Mouse (Mus musculus) spleen, postnatal 4 days (tissue): Measurements from ENCODE around the gene Mcpt9.
"Not testable (repeated sequence)": the region's sequence is repeated elsewhere in the genome, so short reads cannot be mapped to it uniquely, and the experiment has no call there.

Experiments
- DNase-seq, 2 experiments: peaks; one replicate each; pipeline ENCODE4 v3.0.0; 2022; ENCODE audit warnings: low spot score in 2 of 2

Gene Mcpt9

DNA sequence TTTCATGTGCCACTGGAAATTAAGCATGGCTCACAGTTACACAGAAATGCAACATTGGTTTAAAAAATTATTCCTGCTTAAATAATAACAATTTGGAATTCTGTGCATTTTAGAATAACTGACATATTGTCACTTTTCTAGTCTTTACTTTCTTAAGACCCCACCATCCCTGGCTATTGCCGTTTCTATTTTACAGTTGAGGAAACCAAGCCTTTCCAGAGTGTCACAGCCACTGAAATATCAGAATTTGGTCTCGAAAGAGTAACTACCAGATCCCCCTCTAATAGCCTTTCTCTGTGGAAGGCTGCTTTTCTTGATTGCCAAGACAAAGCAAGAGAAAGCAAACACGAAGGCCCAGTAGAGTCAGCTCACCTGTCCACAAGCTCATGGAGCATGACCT, at the start of gene Mcpt9:
TSS of gene Mcpt9 (minus strand) at position 101 of the 400 bp plus-strand sequence.
- not testable (repeated sequence) for DNase-seq

DNA sequence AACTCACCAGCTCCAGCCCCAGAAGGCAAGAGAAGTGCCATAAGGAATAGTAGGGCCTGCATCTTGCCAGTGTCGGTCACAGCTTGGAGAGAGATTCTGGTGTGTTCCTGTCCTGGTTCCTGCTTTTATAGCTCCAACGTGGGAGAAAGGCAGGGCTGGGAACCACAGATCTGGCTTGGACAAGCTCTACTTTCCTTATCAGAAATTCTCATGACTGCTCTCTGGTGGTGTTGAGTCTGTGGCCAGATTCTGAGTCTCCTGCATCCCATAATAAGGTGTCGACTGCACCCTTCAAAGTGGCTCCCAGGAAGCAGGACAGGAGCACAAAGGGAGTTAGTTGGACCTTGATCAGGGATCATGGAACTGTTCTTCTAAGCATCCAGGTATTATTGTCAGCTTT, 31.9 kb upstream of the Mcpt9 start, which contains the start of gene Mcpt4:
TSS of gene Mcpt4 (minus strand) at position 101 of the 400 bp plus-strand sequence.
- not testable (repeated sequence) for DNase-seq

DNA sequence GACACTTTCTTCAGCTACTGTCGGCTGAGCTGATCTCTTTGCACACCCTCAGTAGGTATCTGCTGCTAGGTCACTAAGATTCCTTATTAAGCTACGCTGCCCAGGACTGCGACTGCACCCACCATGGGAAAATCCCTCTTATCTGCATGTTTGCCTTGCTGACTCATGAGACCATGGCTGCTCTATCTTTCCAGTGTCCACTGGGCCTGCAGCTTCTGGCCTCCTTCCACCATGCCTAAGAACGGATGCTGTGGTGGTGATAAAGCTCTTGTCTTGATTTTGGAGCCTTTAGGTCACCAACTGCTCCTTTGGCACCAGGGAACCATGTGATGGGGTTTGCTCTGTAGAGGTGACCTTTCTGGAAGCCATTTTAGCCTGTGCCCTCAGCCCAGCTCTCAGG, 27.4 kb upstream of the Mcpt9 start:
- DNase-seq = no peak

DNA sequence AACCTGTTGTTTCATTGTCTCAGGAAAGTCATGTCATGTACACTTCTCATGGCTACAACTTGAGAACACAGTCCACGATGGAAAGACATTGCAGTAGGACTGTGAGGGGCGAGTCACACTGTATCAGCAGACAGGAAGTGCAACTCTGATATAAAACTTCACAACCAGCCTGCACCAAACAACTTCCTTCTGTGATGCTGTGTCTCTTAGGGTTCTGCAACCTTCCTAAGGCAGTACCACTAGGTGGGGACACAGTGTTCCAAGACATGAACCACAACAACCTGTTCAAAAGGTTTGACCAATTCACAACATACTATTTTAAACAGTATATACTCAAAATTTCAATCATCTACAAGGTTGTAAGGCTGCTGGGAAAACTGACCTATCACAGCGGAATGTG, 25.1 kb upstream of the Mcpt9 start:
- no peak for DNase-seq

DNA sequence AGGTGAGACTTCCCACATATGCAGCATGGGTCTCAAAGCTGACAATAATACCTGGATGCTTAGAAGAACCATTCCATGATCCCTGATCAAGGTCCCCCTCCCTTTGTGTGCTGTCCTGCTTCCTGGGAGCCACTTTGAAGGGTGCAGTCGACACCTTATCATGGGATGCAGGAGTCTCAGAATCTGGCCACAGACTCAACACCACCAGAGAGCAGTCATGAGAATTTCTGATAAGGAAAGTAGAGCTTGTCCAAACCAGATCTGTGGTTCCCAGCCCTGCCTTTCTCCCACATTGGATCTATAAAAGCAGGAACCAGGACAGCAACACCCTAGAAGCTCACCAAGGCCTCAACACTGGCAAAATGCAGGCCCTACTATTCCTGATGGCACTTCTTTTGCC, 11.5 kb upstream of the Mcpt9 start, which contains the start of gene Mcpt2:
TSS of gene Mcpt2 (plus strand) at position 250 of the 400 bp plus-strand sequence.
- peak in 1 of 2 experiments; percentile 34 for DNase-seq

DNA sequence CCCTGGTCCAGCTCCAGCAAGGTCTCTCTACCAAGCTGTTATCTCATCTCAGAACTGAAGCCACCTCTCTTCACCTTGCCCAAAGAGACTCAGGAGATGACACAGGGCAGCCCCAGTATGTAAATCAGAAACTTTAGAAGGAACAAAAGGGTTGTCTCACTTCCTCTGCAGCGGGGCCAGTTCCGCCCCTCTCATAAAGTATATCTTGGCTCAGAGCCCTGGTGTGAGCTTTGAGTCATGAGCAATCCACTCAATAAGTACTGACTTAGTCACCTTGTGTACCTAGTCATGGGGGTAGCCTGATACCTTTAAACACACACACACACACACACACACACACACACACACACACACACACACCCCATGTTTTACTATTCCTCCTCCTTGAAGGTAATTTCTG, 4.1 kb upstream of the Mcpt9 start:
- DNase-seq = no peak

DNA sequence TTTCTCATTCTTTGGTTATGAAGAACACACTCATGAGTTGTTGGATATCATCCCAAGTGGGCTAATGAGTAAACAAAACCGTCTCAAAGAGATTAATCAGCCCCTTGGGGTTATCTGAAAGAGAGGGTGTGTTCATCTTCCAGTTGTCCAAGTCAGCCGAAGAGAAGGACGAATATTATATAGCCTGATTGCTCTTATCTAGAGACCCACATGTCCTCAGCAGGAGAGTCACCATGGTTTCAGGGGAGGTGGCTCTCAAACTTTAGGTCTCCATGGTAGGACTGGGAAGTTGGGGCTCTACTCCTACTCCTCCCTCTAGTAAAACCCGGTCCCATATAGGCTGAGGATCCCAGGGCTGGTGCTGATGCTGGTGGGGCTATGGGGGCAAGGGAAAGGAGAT, 9.0 kb downstream of the Mcpt9 start:
- DNase-seq = peak in 1 of 2 experiments; percentile 47

DNA sequence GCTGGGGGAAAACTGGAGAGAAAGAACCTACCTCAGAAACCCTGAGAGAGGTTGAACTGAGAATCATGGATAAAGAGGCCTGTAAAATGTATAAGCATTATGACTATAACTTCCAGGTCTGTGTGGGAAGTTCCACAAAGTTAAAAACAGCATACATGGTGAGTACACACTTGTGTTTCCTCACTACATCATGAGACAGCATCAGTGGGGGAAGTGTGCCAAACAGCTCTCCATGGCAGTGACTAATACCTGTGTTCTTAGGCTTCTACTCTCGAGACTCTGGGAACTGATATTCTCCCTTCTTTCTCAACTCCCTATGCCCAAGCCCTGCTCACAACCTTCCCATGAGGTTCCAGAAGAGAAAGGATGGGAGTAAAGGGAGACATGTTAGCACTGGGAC, 10.8 kb downstream of the Mcpt9 start:
- no peak for DNase-seq

DNA sequence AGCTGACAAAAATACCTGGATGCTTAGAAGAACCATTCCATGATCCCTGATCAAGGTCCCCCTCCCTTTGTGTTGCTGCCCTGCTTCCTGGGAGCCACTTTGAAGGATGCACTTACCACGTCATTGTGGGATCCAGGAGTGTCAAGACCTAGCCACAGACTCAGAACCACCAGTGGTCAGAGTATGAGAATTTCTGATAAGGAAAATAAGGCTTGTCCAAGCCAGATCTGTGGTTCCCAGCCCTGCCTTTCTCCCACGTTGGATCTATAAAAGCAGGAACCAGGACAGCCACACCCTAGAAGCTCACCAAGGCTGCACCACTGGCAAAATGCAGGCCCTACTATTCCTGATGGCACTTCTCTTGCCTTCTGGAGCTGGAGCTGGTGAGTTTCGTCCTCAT, 12.6 kb downstream of the Mcpt9 start, which contains the start of gene Mcpt1:
TSS of gene Mcpt1 (plus strand) at position 301 of the 400 bp plus-strand sequence.
- DNase-seq = not testable (repeated sequence)

DNA sequence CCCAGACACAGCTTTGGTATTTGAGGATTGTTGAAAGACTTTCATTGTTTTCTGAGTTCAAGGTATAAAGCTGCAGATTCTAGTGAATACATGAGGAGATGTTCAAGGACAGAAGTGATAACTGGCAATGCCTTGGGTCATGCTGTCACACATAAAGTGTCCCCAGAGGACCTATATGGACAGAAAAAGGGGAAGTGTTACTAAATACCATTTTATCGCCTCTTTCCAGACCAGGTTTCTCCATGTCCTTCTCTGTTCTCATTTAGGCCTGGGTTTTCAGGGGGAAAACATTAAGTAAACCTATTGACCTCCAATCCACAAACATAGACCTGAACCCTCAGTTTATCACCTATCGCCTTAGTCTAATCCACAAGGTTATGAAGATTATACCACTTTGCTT, 16.4 kb downstream of the Mcpt9 start:
- DNase-seq = no peak

DNA sequence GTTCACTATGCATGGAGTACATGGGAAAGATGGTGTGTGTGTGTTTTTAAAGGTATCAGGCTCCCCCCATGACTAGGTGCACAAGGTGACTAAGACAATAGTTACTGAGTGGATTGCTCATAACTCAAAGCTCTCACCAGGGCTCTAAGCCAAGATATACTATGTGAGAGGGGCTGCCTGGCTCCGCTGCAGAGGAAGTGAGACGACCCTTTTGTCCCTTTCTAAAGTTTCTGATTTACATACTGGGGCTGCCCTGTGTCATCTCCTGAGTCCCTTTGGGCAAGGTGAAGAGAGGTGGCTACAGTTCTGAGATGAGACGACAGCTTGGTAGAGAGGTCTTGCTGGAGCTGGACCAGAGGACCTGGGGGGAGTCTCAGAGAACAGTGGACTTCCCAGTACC, 17.1 kb downstream of the Mcpt9 start:
- no peak for DNase-seq

DNA sequence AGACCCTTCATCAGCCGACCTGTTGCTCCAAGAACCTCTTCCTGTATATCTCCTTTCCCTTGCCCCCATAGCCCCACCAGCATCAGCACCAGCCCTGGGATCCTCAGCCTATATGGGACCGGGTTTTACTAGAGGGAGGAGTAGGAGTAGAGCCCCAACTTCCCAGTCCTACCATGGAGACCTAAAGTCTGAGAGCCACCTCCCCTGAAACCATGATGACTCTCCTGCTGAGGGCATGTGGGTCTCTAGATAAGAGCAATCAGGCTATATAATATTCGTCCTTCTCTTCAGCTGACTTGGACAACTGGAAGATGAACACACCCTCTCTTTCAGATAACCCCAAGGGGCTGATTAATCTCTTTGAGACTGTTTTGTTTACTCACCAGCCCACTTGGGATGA, 42.8 kb downstream of the Mcpt9 start:
- DNase-seq = not testable (repeated sequence)
